Mouse (Mus musculus) G1E (cell line): ENCODE measurements around the gene Gm49366. TPM values are rescaled to one million over a fixed set of nuclear protein-coding genes. Genes with fewer than 3 reads are reported as not detected.
"Not testable (repeated sequence)": the region's sequence is repeated elsewhere in the genome, so short reads cannot be mapped to it uniquely, and the experiment has no call there.

Experiments used
- ATAC-seq: 2 replicates; pipeline ENCODE4 v1.8.0; 2016; ENCODE audit warnings: mild to moderate bottlenecking; ENCODE audit not compliant: insufficient number of reproducible peaks, poor library complexity, low FRiP score, severe bottlenecking; ENCODE audit errors: extremely low read depth
- DNase-seq: peaks from one replicate; pipeline ENCODE4 v3.0.0; 2012; ENCODE audit warnings: low spot score
- H3K27me3 ChIP-seq: 2 replicates; pipeline ENCODE4 v1.6.1; 2012; ENCODE audit warnings: mild to moderate bottlenecking, low read length, inconsistent platforms; ENCODE audit not compliant: insufficient read depth
- H3K36me3 ChIP-seq: replicated peaks from 2 replicates; pipeline ENCODE3; 2012; ENCODE audit warnings: mild to moderate bottlenecking, inconsistent platforms
- H3K4me1 ChIP-seq: 2 replicates; pipeline ENCODE4 v1.6.1; 2012; ENCODE audit warnings: low read depth, low read length, inconsistent platforms, mixed read lengths; ENCODE audit not compliant: insufficient read depth
- H3K4me3 ChIP-seq: 2 replicates; pipeline ENCODE4 v1.5.1; 2012; ENCODE audit warnings: low read depth, mild to moderate bottlenecking, inconsistent platforms, low read length, moderate library complexity, mixed read lengths
- H3K9me3 ChIP-seq: replicated peaks from 2 replicates; pipeline ENCODE4 v1.6.1; 2012; ENCODE audit warnings: inconsistent platforms
- CTCF ChIP-seq: IDR thresholded peaks from 2 replicates; pipeline ENCODE4 v1.5.1; 2012; ENCODE audit warnings: low read depth, low read length, inconsistent platforms, mixed read lengths
- GATA1 ChIP-seq: IDR thresholded peaks from 2 replicates; pipeline ENCODE4 v1.6.1; 2012; ENCODE audit warnings: borderline replicate concordance, low read length, inconsistent platforms, mixed read lengths
- GATA2 ChIP-seq: IDR thresholded peaks from 2 replicates; pipeline ENCODE4 v1.6.1; 2012; ENCODE audit warnings: low read depth, low read length, inconsistent platforms, borderline replicate concordance
- POLR2AphosphoS5 ChIP-seq: IDR thresholded peaks from 2 replicates; pipeline ENCODE4 v1.6.1; 2012; ENCODE audit warnings: low read depth, low read length, inconsistent platforms; ENCODE audit not compliant: insufficient replicate concordance
- TAL1 ChIP-seq: conservative IDR thresholded peaks from 2 replicates; pipeline ENCODE4 v1.6.1; 2012; ENCODE audit warnings: low read depth, low read length, inconsistent platforms, mixed read lengths
- polyA plus RNA-seq: library from polyadenylated mRNA; stranded (reverse); fragments of >175 nt; gene quantifications from 2 replicates; pipeline ENCODE4 v1.2.3, GENCODE M21; 2012
- total RNA-seq, 2 experiments: library from RNA; stranded (forward) in 1 of 2; stranded (reverse) in 1 of 2; fragments of 200-1000 nt in 1 of 2; fragments of >200 nt in 1 of 2; fragmentation: Nextera tagmentation in 1 of 2; gene quantifications; 2 replicates each; pipeline ENCODE4 v1.2.3; 2014 to 2017

The Gm49366 gene
- total and polyA plus RNA-seq, 3 experiments: not detected

GRCm38 (mm10) chr12:84099605-84100004 is 60.9 kb downstream of the Gm49366 start:
- no peak overlapping the region for H3K4me3 ChIP-seq
- ATAC-seq (no peak), DNase-seq (no peak)
- no peaks in the 10 kb centered on the region for H3K4me1 ChIP-seq
- peaks cover 26% of the 10 kb centered on the region for H3K27me3 ChIP-seq
- no peaks in the 10 kb centered on the region for H3K9me3 ChIP-seq
- TF ChIP-seq CTCF: no peak
- no peak for TF ChIP-seq TAL1
- TF ChIP-seq POLR2AphosphoS5: no peak
- TF ChIP-seq GATA1: no peak
- TF ChIP-seq GATA2: no peak
- no peaks in the 10 kb centered on the region for H3K36me3 ChIP-seq

- no peaks in the 10 kb centered on the region for H3K36me3 ChIP-seq
- H3K4me3 ChIP-seq: no peak overlapping the region
- DNase-seq: no peak
Measured at GRCm38 (mm10) chr12:84100071-84100470, 61.3 kb downstream of the Gm49366 start.

GRCm38 (mm10) chr12:84100604-84101492 is 62.1 kb downstream of the Gm49366 start, which contains the start of gene Acot6:
TSS of gene Acot6 (plus strand) at chr12:84100654.
- not testable (repeated sequence) for H3K36me3 ChIP-seq, H3K4me1 ChIP-seq, H3K4me3 ChIP-seq, DNase-seq, H3K9me3 ChIP-seq, ATAC-seq
- peaks cover 23% of the 10 kb centered on the region for H3K27me3 ChIP-seq

More at GRCm38 (mm10) chr12:84100071-84100470, 61.3 kb downstream of the Gm49366 start:
- no peaks in the 10 kb centered on the region for H3K9me3 ChIP-seq
- ATAC-seq: no peak
- peaks cover 26% of the 10 kb centered on the region for H3K27me3 ChIP-seq
- TF ChIP-seq TAL1 (no peak), CTCF (no peak), GATA2 (no peak), POLR2AphosphoS5 (no peak), GATA1 (no peak)
- H3K4me1 ChIP-seq: no peaks in the 10 kb centered on the region

DNA sequence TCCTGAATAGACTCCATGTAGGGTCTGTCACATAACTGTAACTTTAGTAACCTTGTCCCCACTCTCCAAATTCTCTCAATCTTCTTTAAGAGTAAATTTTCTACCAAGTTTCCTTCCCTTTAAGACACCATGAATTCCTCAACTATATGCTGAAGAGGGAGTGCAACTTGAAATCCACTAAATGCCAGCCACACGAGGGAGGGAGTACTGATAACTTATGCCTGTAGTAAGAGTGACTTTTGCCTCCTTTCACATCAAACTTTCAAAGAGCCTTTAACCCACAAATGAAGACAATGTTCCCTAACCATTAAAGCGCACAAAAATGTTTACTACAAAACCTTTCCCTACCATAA is 62.7 kb downstream of the Gm49366 start:
- no peaks in the 10 kb centered on the region for H3K9me3 ChIP-seq
- ATAC-seq (no peak), DNase-seq (no peak)
- TF ChIP-seq GATA1: no peak
- no peak for TF ChIP-seq POLR2AphosphoS5
- no peak for TF ChIP-seq GATA2
- no peak for TF ChIP-seq CTCF
- TF ChIP-seq TAL1: no peak
- peaks cover 22% of the 10 kb centered on the region for H3K27me3 ChIP-seq
- no peaks in the 10 kb centered on the region for H3K36me3 ChIP-seq
- no peaks in the 10 kb centered on the region for H3K4me1 ChIP-seq
- no peak overlapping the region for H3K4me3 ChIP-seq

DNA sequence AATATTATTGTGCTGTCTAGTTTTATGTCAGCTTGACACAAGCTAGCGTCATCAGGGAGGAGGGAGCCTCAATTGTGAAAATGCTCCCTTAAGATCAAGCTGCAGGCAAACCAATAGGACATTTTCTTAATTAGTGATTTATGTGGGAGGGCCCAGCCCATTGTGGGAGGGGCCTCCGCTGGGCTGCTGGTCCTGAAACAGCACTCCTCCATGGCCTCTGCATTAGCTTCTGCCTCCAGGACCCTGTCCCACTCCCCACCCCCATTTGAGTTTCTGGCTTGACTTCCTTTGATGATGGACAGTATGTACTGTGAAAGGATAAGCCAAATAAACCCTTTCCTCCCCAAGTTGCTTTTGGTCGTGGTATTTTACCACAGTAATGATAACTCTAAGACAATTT is 68.3 kb downstream of the Gm49366 start:
- H3K4me1 ChIP-seq: peaks cover 6% of the 10 kb centered on the region; the same call in 1 of the 2 replicates
- no peak overlapping the region for H3K4me3 ChIP-seq
- peaks cover 8% of the 10 kb centered on the region for H3K27me3 ChIP-seq
- no peaks in the 10 kb centered on the region for H3K36me3 ChIP-seq
- TF ChIP-seq POLR2AphosphoS5: no peak
- TF ChIP-seq TAL1: no peak
- no peak for TF ChIP-seq GATA1
- no peak for TF ChIP-seq GATA2
- TF ChIP-seq CTCF: no peak
- no peak for ATAC-seq
- no peak for DNase-seq
- no peaks in the 10 kb centered on the region for H3K9me3 ChIP-seq

DNA sequence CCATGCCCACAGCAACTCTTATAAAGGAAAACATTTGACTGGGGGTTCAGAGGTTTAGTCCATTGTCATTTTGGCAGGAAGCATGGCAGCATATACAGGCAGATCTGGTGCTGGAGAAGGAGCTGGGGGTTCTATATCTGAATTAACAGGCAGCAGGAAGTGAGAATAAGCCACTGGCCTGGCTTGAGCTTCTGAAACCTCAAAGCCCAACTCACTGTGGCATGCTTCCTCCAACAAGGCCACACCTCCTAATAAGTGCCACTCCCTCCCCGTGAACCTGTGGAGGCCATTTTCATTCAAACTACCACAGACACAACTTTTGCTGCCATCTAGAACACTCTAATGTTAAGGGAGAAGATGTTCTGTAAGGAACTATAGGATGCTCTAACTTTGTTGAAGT is 69.0 kb downstream of the Gm49366 start:
- no peak for ATAC-seq
- Histone ChIP-seq H3K9me3 (no peaks in the 10 kb centered on the region), H3K4me1 (peaks cover 6% of the 10 kb centered on the region; the same call in 1 of the 2 replicates), H3K4me3 (no peak overlapping the region), H3K27me3 (peaks cover 10% of the 10 kb centered on the region), H3K36me3 (no peaks in the 10 kb centered on the region)
- DNase-seq: no peak
- TF ChIP-seq POLR2AphosphoS5: no peak
- TF ChIP-seq GATA1: no peak
- no peak for TF ChIP-seq GATA2
- TF ChIP-seq CTCF: no peak

Other genes starting within 250 kb of the Gm49366 start
- gene Numb, start 117.0 kb upstream of the Gm49366 start, total RNA-seq (2014; fragmentation: Nextera tagmentation): 50.2 and 65.8 TPM in 2 replicates
- gene Numb, start 117.0 kb upstream of the Gm49366 start, total RNA-seq (2017): 52.8 and 58.1 TPM in 2 replicates
- gene Numb, start 117.0 kb upstream of the Gm49366 start, polyA plus RNA-seq: 34.4 and 40.1 TPM in 2 replicates
- gene Riox1, start 88.3 kb upstream of the Gm49366 start, total RNA-seq (2014; fragmentation: Nextera tagmentation): 25.8 and 30.6 TPM in 2 replicates
- gene Riox1, start 88.3 kb upstream of the Gm49366 start, total RNA-seq (2017): 28.0 and 35.7 TPM in 2 replicates
- 107 and 138 TPM in 2 replicates for gene Riox1, start 88.3 kb upstream of the Gm49366 start, polyA plus RNA-seq
- gene Heatr4, start 54.1 kb upstream of the Gm49366 start, total RNA-seq (2014; fragmentation: Nextera tagmentation): not detected in 2 replicates
- 0.06 and 0.22 TPM in 2 replicates for gene Heatr4, start 54.1 kb upstream of the Gm49366 start, total RNA-seq (2017)
- not detected in 2 replicates for gene Heatr4, start 54.1 kb upstream of the Gm49366 start, polyA plus RNA-seq
- gene Acot2, start 51.1 kb upstream of the Gm49366 start, total RNA-seq (2014; fragmentation: Nextera tagmentation): not detected in 2 replicates
- 0.22 TPM in 1 of 2 replicates, not detected in the other for gene Acot2, start 51.1 kb upstream of the Gm49366 start, total RNA-seq (2017)
- gene Acot2, start 51.1 kb upstream of the Gm49366 start, polyA plus RNA-seq: 0.02 TPM in 1 of 2 replicates, not detected in the other
- gene Acot1, start 29.4 kb upstream of the Gm49366 start, total RNA-seq (2014; fragmentation: Nextera tagmentation): not detected in 2 replicates
- 0.11 TPM in 1 of 2 replicates, not detected in the other for gene Acot1, start 29.4 kb upstream of the Gm49366 start, total RNA-seq (2017)
- gene Acot1, start 29.4 kb upstream of the Gm49366 start, polyA plus RNA-seq: not detected in 2 replicates
- not detected in 2 replicates for gene Acot4, start 556 bp upstream of the Gm49366 start, total RNA-seq (2014; fragmentation: Nextera tagmentation)
- gene Acot4, start 556 bp upstream of the Gm49366 start, total RNA-seq (2017): 0.05 and 0.06 TPM in 2 replicates
- not detected in 2 replicates for gene Acot4, start 556 bp upstream of the Gm49366 start, polyA plus RNA-seq
- gene Acot3, start 13.2 kb downstream of the Gm49366 start, total RNA-seq (2014; fragmentation: Nextera tagmentation): not detected in 2 replicates
- not detected in 2 replicates for gene Acot3, start 13.2 kb downstream of the Gm49366 start, total RNA-seq (2017)
- 0.03 TPM in 2 replicates for gene Acot3, start 13.2 kb downstream of the Gm49366 start, polyA plus RNA-seq
- gene Acot5, start 30.4 kb downstream of the Gm49366 start, total RNA-seq (2014; fragmentation: Nextera tagmentation): not detected in 2 replicates
- not detected in 2 replicates for gene Acot5, start 30.4 kb downstream of the Gm49366 start, total RNA-seq (2017)
- gene Acot5, start 30.4 kb downstream of the Gm49366 start, polyA plus RNA-seq: not detected in 2 replicates
- gene Acot6, start 61.7 kb downstream of the Gm49366 start, total RNA-seq (2014; fragmentation: Nextera tagmentation): not detected in 2 replicates
- gene Acot6, start 61.7 kb downstream of the Gm49366 start, total RNA-seq (2017): 0.12 and 0.33 TPM in 2 replicates
- gene Acot6, start 61.7 kb downstream of the Gm49366 start, polyA plus RNA-seq: not detected in 2 replicates
- 1.1 and 3.6 TPM in 2 replicates for gene Dnal1, start 75.4 kb downstream of the Gm49366 start, total RNA-seq (2014; fragmentation: Nextera tagmentation)
- 0.49 and 0.76 TPM in 2 replicates for gene Dnal1, start 75.4 kb downstream of the Gm49366 start, total RNA-seq (2017)
- 0.01 and 0.14 TPM in 2 replicates for gene Dnal1, start 75.4 kb downstream of the Gm49366 start, polyA plus RNA-seq
- gene Pnma1, start 109.6 kb downstream of the Gm49366 start, total RNA-seq (2014; fragmentation: Nextera tagmentation): 0.58 and 0.83 TPM in 2 replicates
- gene Pnma1, start 109.6 kb downstream of the Gm49366 start, total RNA-seq (2017): 0.76 and 1.5 TPM in 2 replicates
- gene Pnma1, start 109.6 kb downstream of the Gm49366 start, polyA plus RNA-seq: 0.14 TPM in 2 replicates
- gene Elmsan1, start 179.9 kb downstream of the Gm49366 start, total RNA-seq (2014; fragmentation: Nextera tagmentation): 66.7 and 72.7 TPM in 2 replicates
- 21.0 and 21.4 TPM in 2 replicates for gene Elmsan1, start 179.9 kb downstream of the Gm49366 start, total RNA-seq (2017)
- 125 and 140 TPM in 2 replicates for gene Elmsan1, start 179.9 kb downstream of the Gm49366 start, polyA plus RNA-seq
- 59.6 and 71.3 TPM in 2 replicates for gene Ptgr2, start 246.3 kb downstream of the Gm49366 start, total RNA-seq (2014; fragmentation: Nextera tagmentation)
- gene Ptgr2, start 246.3 kb downstream of the Gm49366 start, total RNA-seq (2017): 152 and 184 TPM in 2 replicates
- 5.5 and 10.1 TPM in 2 replicates for gene Ptgr2, start 246.3 kb downstream of the Gm49366 start, polyA plus RNA-seq